Mouse (Mus musculus): Measurements from ENCODE around the gene Spaca9. TPM values are rescaled to one million over a fixed set of nuclear protein-coding genes. Genes with fewer than 3 reads are reported as not detected.

The Spaca9 gene
- not detected for total RNA-seq (2021)
- long read RNA-seq, experiment 1, partial matches to known transcripts = 1 of 1 reads
- long read RNA-seq, experiment 1, other reads (novel, unspliced or antisense) = 0 of 1 reads
- long read RNA-seq, experiment 2, partial matches to known transcripts = 1 of 1 reads
- long read RNA-seq, experiment 2, other reads (novel, unspliced or antisense) = 0 of 1 reads

- DNase-seq = peak; percentile 75 to 82
Measured at GRCm38 (mm10) chr2:28699361-28700335, at the start of gene Spaca9, which contains the start of gene Ak8. Spaca9 (minus strand) TSS chr2:28699727. Ak8 (plus strand) TSS chr2:28700164.

- DNase-seq = no peak
Measured at GRCm38 (mm10) chr2:28747705-28748104, 48.2 kb upstream of the Spaca9 start.

- no peak for DNase-seq
Measured at GRCm38 (mm10) chr2:28746682-28747332, 47.3 kb upstream of the Spaca9 start.

- no peak for DNase-seq
Measured at GRCm38 (mm10) chr2:28742701-28743100, 43.2 kb upstream of the Spaca9 start.

GRCm38 (mm10) chr2:28740159-28740558, 40.6 kb upstream of the Spaca9 start:
- DNase-seq = no peak

GRCm38 (mm10) chr2:28737112-28737511, 37.6 kb upstream of the Spaca9 start:
- no peak for DNase-seq

GRCm38 (mm10) chr2:28730676-28731075, 31.1 kb upstream of the Spaca9 start:
- no peak for DNase-seq

GRCm38 (mm10) chr2:28727786-28728404, 28.4 kb upstream of the Spaca9 start:
- no peak for DNase-seq

- no peak for DNase-seq
Measured at GRCm38 (mm10) chr2:28723912-28724311, 24.4 kb upstream of the Spaca9 start.

GRCm38 (mm10) chr2:28722419-28722818, 22.9 kb upstream of the Spaca9 start:
- no peak for DNase-seq

GRCm38 (mm10) chr2:28713036-28713435, 13.5 kb upstream of the Spaca9 start:
- no peak for DNase-seq

GRCm38 (mm10) chr2:28706787-28707186, 7.3 kb upstream of the Spaca9 start:
- DNase-seq = no peak

GRCm38 (mm10) chr2:28706106-28706636, 6.6 kb upstream of the Spaca9 start:
- no peak for DNase-seq

- no peak for DNase-seq
Measured at GRCm38 (mm10) chr2:28701646-28702262, 2.2 kb upstream of the Spaca9 start.

- DNase-seq = peak in 1 of 2 experiments; percentile 29
Measured at GRCm38 (mm10) chr2:28698566-28698965, 961 bp downstream of the Spaca9 start.

- DNase-seq = no peak
Measured at GRCm38 (mm10) chr2:28692692-28693091, 6.8 kb downstream of the Spaca9 start.

GRCm38 (mm10) chr2:28688431-28688830, 11.1 kb downstream of the Spaca9 start:
- no peak for DNase-seq

GRCm38 (mm10) chr2:28685895-28686294, 13.6 kb downstream of the Spaca9 start:
- DNase-seq = no peak

- peak; percentile 44 to 60 for DNase-seq
Measured at GRCm38 (mm10) chr2:28681718-28682117, 17.8 kb downstream of the Spaca9 start.

- peak in 1 of 2 experiments; percentile 59 for DNase-seq
Measured at GRCm38 (mm10) chr2:28680710-28681109, 18.8 kb downstream of the Spaca9 start.

GRCm38 (mm10) chr2:28676005-28676404, 23.5 kb downstream of the Spaca9 start:
- no peak for DNase-seq

- no peak for DNase-seq
Measured at GRCm38 (mm10) chr2:28671438-28671837, 28.1 kb downstream of the Spaca9 start.
